Mouse (Mus musculus): Measurements from ENCODE around the gene Nr2c2.

DNA sequence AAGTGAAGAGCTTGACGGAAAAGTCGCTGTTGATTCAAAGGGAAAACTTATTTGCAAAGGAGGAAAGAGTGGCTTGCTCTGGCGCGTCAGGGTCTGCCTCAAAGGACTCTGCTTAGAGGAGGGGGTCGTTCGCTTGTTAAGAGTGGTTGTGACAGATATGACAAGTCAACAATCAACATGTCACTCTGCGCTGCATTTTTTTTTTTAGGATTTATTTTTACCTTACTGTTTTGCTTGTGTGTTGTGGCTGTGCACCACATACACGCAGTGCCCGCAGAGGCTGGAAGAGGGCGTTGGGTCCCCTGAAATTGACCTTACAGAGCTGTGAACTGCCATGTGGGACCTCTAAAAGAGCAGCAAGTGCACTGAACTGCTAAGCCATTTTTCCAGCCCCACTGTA, 93.0 kb downstream of the Nr2c2 start:
- TF ChIP-seq CTCF (IDR thresholded peaks at IDR 0.05; ENCODE audit: low read depth) (peak; percentile 32), EP300 (IDR thresholded peaks at IDR 0.05; ENCODE audit: low read depth) (no peak)

Measured in liver, postnatal 0 days (tissue).